Comparison of ENCODE assay signal across 24 mouse cellular contexts in genomic region chr16:87725241-87725640, GRCm38 (mm10). TPM values are rescaled to one million over a fixed set of nuclear protein-coding genes. Genes with fewer than 3 reads are reported as not detected.
DNase-seq lines count a peak whose midpoint lies in the region; ATAC-seq and TF ChIP-seq lines count a peak whose summit lies in the region.
"Had no signal": no experiment of that assay in that cellular context is flagged by ENCODE, and none has a peak within 500 bp of the region (broad histone marks: within the 10 kb centered on the region; RNA-seq: fewer than 3 reads in every experiment).

No protein-coding gene starts in this region.

- ATAC-seq in CD4-positive, CD25-positive, alpha-beta regulatory T cell, adult 4 months = no peak
- 0 out of 2 replicates have a peak, but pooled peaks have one; percentile 14 for ATAC-seq in liver, embryonic 13.5 days (ENCODE audit: low read depth)
- no peak for ATAC-seq in liver, postnatal 0 days
- ATAC-seq in intestine, embryonic 16.5 days = peak; percentile 53
- ATAC-seq in erythroblast, adult 5-6 weeks (replicated peaks; ENCODE audit: low FRiP score, poor library complexity, severe bottlenecking) = no peak
- ATAC-seq: forebrain, embryonic 16.5 days had no signal

- H3K36me3 ChIP-seq in liver, embryonic 13.5 days = peaks cover 93% of the 10 kb centered on the region
- peaks cover 85% of the 10 kb centered on the region for H3K36me3 ChIP-seq in liver, postnatal 0 days (replicated peaks; ENCODE audit: insufficient read depth, low read length)
- H3K36me3 ChIP-seq in intestine, embryonic 16.5 days (ENCODE audit: control insufficient read depth, insufficient read depth, low read length) = peaks cover 22% of the 10 kb centered on the region

- H3K4me2 ChIP-seq in liver, embryonic 13.5 days = no peak overlapping the region
- no peak overlapping the region for H3K4me2 ChIP-seq in liver, postnatal 0 days (ENCODE audit: low read depth, low read length)
- H3K4me2 ChIP-seq in intestine, embryonic 16.5 days (ENCODE audit: low read depth, low read length) = no peak overlapping the region
- H3K4me2 ChIP-seq: embryonic facial prominence, embryonic 13.5 days; heart, embryonic 13.5 days; hindbrain, embryonic 14.5 days; limb, embryonic 13.5 days; liver, embryonic 11.5 days; midbrain, embryonic 11.5 days; neural tube, embryonic 13.5 days had no signal

- peaks cover 23% of the 10 kb centered on the region for H3K4me1 ChIP-seq in liver, embryonic 13.5 days (replicated peaks)
- H3K4me1 ChIP-seq in liver, postnatal 0 days (ENCODE audit: insufficient read depth) = peaks cover 8% of the 10 kb centered on the region
- peaks cover 15% of the 10 kb centered on the region for H3K4me1 ChIP-seq in intestine, embryonic 16.5 days (ENCODE audit: control insufficient read depth, insufficient read depth, low read length)
- H3K4me1 ChIP-seq: embryonic facial prominence, embryonic 13.5 days; limb, embryonic 13.5 days had no signal

- DNase-seq in CD4-positive, CD25-positive, alpha-beta regulatory T cell, adult 2 months (ENCODE audit: low read depth, low spot score) = peak; percentile 25
- no peak for DNase-seq in liver, embryonic 13.5 days
- DNase-seq in liver, postnatal 0 days = no peak
- DNase-seq in thymus, postnatal 14 days = peak; percentile 66
- no peak for DNase-seq in layer of hippocampus, postnatal 25 days (ENCODE audit: extremely low spot score in 1 of 2, low spot score in 1 of 2)
- DNase-seq: adrenal gland, postnatal 14 days; cerebellum, adult 11 months; cerebellum, adult 9-11 months; kidney, adult 2 months; kidney, postnatal 10 days; layer of hippocampus, adult 9-11 months had no signal

- H3K27me3 ChIP-seq in liver, embryonic 13.5 days = no peaks in the 10 kb centered on the region
- H3K27me3 ChIP-seq in liver, postnatal 0 days (ENCODE audit: insufficient read depth, low read length) = no peaks in the 10 kb centered on the region
- no peaks in the 10 kb centered on the region for H3K27me3 ChIP-seq in intestine, embryonic 16.5 days (replicated peaks; ENCODE audit: control insufficient read depth, insufficient read depth, low read length)
- H3K27me3 ChIP-seq: embryonic facial prominence, embryonic 13.5 days; heart, embryonic 13.5 days; limb, embryonic 13.5 days; neural tube, embryonic 13.5 days had no signal

- TF ChIP-seq EP300 in liver, postnatal 0 days (IDR thresholded peaks at IDR 0.05; ENCODE audit: low read depth) = no peak

- H3K4me3 ChIP-seq in liver, embryonic 13.5 days (replicated peaks) = no peak overlapping the region
- no peak overlapping the region for H3K4me3 ChIP-seq in liver, postnatal 0 days (ENCODE audit: low read depth, low read length)
- no peak overlapping the region for H3K4me3 ChIP-seq in intestine, embryonic 16.5 days (ENCODE audit: low read length)
- H3K4me3 ChIP-seq: embryonic facial prominence, embryonic 13.5 days; erythroblast, embryonic 14.5 days; heart, embryonic 13.5 days; left cerebral cortex, adult 2 months; limb, embryonic 13.5 days; neural tube, embryonic 13.5 days had no signal

- no peaks in the 10 kb centered on the region for H3K9me3 ChIP-seq in liver, embryonic 13.5 days (replicated peaks)
- H3K9me3 ChIP-seq in liver, postnatal 0 days (ENCODE audit: low read length) = no peaks in the 10 kb centered on the region
- no peaks in the 10 kb centered on the region for H3K9me3 ChIP-seq in intestine, embryonic 16.5 days (ENCODE audit: control insufficient read depth, low read length)
- H3K9me3 ChIP-seq: embryonic facial prominence, embryonic 13.5 days; heart, embryonic 13.5 days; limb, embryonic 13.5 days; neural tube, embryonic 13.5 days had no signal

- no peak overlapping the region for H3K9ac ChIP-seq in liver, embryonic 13.5 days
- H3K9ac ChIP-seq in liver, postnatal 0 days (replicated peaks) = no peak overlapping the region
- no peak overlapping the region for H3K9ac ChIP-seq in intestine, embryonic 16.5 days (ENCODE audit: low read depth, low read length)
- H3K9ac ChIP-seq: embryonic facial prominence, embryonic 13.5 days; heart, embryonic 13.5 days; hindbrain, embryonic 14.5 days; limb, embryonic 13.5 days; neural tube, embryonic 13.5 days had no signal

- no peak for TF ChIP-seq CTCF in liver, postnatal 0 days (IDR thresholded peaks at IDR 0.05; ENCODE audit: low read depth)

- WGBS in liver, embryonic 13.5 days (ENCODE audit: insufficient replicate concordance) = 81% methylated on average over 5 of the region's 5 CpGs
- 85% methylated on average over 5 of the region's 5 CpGs for WGBS in liver, postnatal 0 days (ENCODE audit: insufficient replicate concordance)
- 75% methylated on average over 5 of the region's 5 CpGs for WGBS in intestine, embryonic 16.5 days

- H3K27ac ChIP-seq in liver, embryonic 13.5 days = no peak overlapping the region
- no peak overlapping the region for H3K27ac ChIP-seq in liver, postnatal 0 days (ENCODE audit: low read depth)
- H3K27ac ChIP-seq in intestine, embryonic 16.5 days (ENCODE audit: low read length) = peak overlapping the region; percentile 17; the same call in 1 of the 2 replicates
- H3K27ac ChIP-seq: embryonic facial prominence, embryonic 13.5 days; hindbrain, embryonic 14.5 days; left cerebral cortex, adult 2 months; limb, embryonic 13.5 days; neural tube, embryonic 13.5 days had no signal

RNA-seq across cellular contexts. Expression of gene Bach1, which starts 26.5 kb away (rescaled TPM):
- 1 to 10 TPM; 3.4 to 3.9 TPM for polyA plus RNA-seq in CD4-positive, CD25-positive, alpha-beta regulatory T cell, adult 4 months (2017; shearing (Covaris generic))
- 6.3 and 9.0 TPM in 2 replicates for polyA plus RNA-seq in liver, embryonic 13.5 days (2015; fragmentation: Nextera tagmentation; extraction: Ambion mirVana)
- polyA plus RNA-seq in liver, postnatal 0 days (2015; fragmentation: Nextera tagmentation; extraction: Ambion mirVana) = 5.4 and 5.9 TPM in 2 replicates
- 16.6 and 18.2 TPM in 2 replicates for polyA plus RNA-seq in intestine, embryonic 16.5 days (2015; fragmentation: Nextera tagmentation; extraction: Ambion mirVana)
- 10 to 100 TPM; 11.9 to 12.8 TPM for total RNA-seq in layer of hippocampus, postnatal 25 days (2021)
- 25.7 and 53.4 TPM in 2 replicates for total RNA-seq in erythroblast, adult 5-6 weeks (2015; ENCODE audit: low replicate concordance)
- total RNA-seq in erythroblast, adult 5-6 weeks (2017; ENCODE audit: low replicate concordance) = 57.3 and 58.4 TPM in 2 replicates

Comparison
In these comparisons a context has a peak if more than half of its experiments do, and no peak if none do; other contexts are left out.
1. ATAC-seq: peak in liver, embryonic 13.5 days (single experiment) and intestine, embryonic 16.5 days (single experiment); none in CD4-positive, CD25-positive, alpha-beta regulatory T cell, adult 4 months (single experiment), liver, postnatal 0 days (single experiment) and erythroblast, adult 5-6 weeks (single experiment).
2. DNase-seq: peak in CD4-positive, CD25-positive, alpha-beta regulatory T cell, adult 2 months (single experiment) and thymus, postnatal 14 days (single experiment); none in liver, embryonic 13.5 days (single experiment), liver, postnatal 0 days (single experiment) and layer of hippocampus, postnatal 25 days (0 of 2).